Mouse (Mus musculus) embryonic facial prominence, embryonic 13.5 days (tissue): ENCODE data around the gene Ift122. TPM values are rescaled to one million over a fixed set of nuclear protein-coding genes. Genes with fewer than 3 reads are reported as not detected.
"Not testable (repeated sequence)": the region's sequence is repeated elsewhere in the genome, so short reads cannot be mapped to it uniquely, and the experiment has no call there.

ENCODE experiments used
- ATAC-seq: fragments of 200-750 bp; cut with Nextera tagmentation; 2 replicates; pipeline ENCODE4 v1.8.0; 2017; ENCODE audit warnings: low read depth; ENCODE audit not compliant: insufficient number of reproducible peaks, insufficient read depth, low FRiP score, low TSS enrichment
- H3K27ac ChIP-seq: fragments of 300-500 bp; sonication (generic); 2 replicates; pipeline ENCODE4 v1.5.1; 2015; ENCODE audit warnings: moderate library complexity, mild to moderate bottlenecking, inconsistent platforms
- H3K27me3 ChIP-seq: fragments of 300-500 bp; sonication (generic); 2 replicates; pipeline ENCODE4 v1.6.1; 2015; ENCODE audit warnings: mild to moderate bottlenecking, inconsistent platforms
- H3K36me3 ChIP-seq: fragments of 300-500 bp; sonication (generic); 2 replicates; pipeline ENCODE4 v1.6.1; 2015; ENCODE audit warnings: mild to moderate bottlenecking, inconsistent platforms
- H3K4me1 ChIP-seq: fragments of 300-500 bp; sonication (generic); 2 replicates; pipeline ENCODE4 v1.6.1; 2015; ENCODE audit warnings: inconsistent platforms
- H3K4me2 ChIP-seq: fragments of 300-500 bp; sonication (generic); 2 replicates; pipeline ENCODE4 v1.6.1; 2015; ENCODE audit warnings: moderate library complexity, mild to moderate bottlenecking, inconsistent platforms
- H3K4me3 ChIP-seq: fragments of 300-500 bp; sonication (generic); 2 replicates; pipeline ENCODE4 v1.5.1; 2015; ENCODE audit warnings: mild to moderate bottlenecking, inconsistent platforms
- H3K9ac ChIP-seq: fragments of 300-500 bp; sonication (generic); 2 replicates; pipeline ENCODE4 v1.6.1; 2015; ENCODE audit warnings: mild to moderate bottlenecking, inconsistent platforms
- H3K9me3 ChIP-seq: fragments of 300-500 bp; sonication (generic); 2 replicates; pipeline ENCODE4 v1.6.1; 2016; ENCODE audit warnings: inconsistent platforms
- WGBS: fragments of 180-500 bp; shearing (Covaris S2); methylation state at CpG from one replicate; pipeline ENCODE4 v1.1.7; 2015; ENCODE audit warnings: mixed read lengths; 5-methylcytosine and 5-hydroxymethylcytosine counted together
- polyA plus RNA-seq: library from polyadenylated mRNA; unstranded; fragments of >200 nt; fragmentation: Nextera tagmentation; extraction: Ambion mirVana; gene quantifications from 2 replicates; pipeline ENCODE4 v1.2.1, GENCODE M21; 2015

Ift122 gene
- polyA plus RNA-seq, 1 experiment from 2014 or later: 26.2 TPM

- Histone ChIP-seq H3K27ac (peak overlapping the region; percentile 91), H3K27me3 (no peaks in the 10 kb centered on the region), H3K9me3 (no peaks in the 10 kb centered on the region), H3K4me1 (peaks cover 25% of the 10 kb centered on the region), H3K36me3 (peaks cover 20% of the 10 kb centered on the region), H3K4me2 (peak overlapping the region; percentile 80), H3K9ac (peak overlapping the region; percentile 79), H3K4me3 (peak overlapping the region; percentile 64)
- WGBS: 5% methylated on average over 20 of the region's 20 CpGs
- ATAC-seq: no peak; the same call in 1 of the 2 replicates
Observed at GRCm38 (mm10) chr6:115852446-115853090, 702 bp upstream of the Ift122 start.

GRCm38 (mm10) chr6:115853985-115854384 is 715 bp downstream of the Ift122 start:
- Histone ChIP-seq H3K9me3 (no peaks in the 10 kb centered on the region), H3K36me3 (peaks cover 11% of the 10 kb centered on the region), H3K4me2 (peak overlapping the region; percentile 80), H3K4me3 (peak overlapping the region; percentile 64), H3K9ac (peak overlapping the region; percentile 72), H3K27me3 (no peaks in the 10 kb centered on the region), H3K4me1 (peaks cover 25% of the 10 kb centered on the region), H3K27ac (peak overlapping the region; percentile 91)
- WGBS: 42% methylated on average over 7 of the region's 7 CpGs
- no peak for ATAC-seq

GRCm38 (mm10) chr6:115854432-115854831 is 1.2 kb downstream of the Ift122 start:
- no peak overlapping the region for H3K4me3 ChIP-seq

GRCm38 (mm10) chr6:115855733-115856360 is 2.6 kb downstream of the Ift122 start:
- Histone ChIP-seq H3K9ac (no peak overlapping the region), H3K36me3 (no peaks in the 10 kb centered on the region), H3K27me3 (no peaks in the 10 kb centered on the region), H3K4me3 (no peak overlapping the region), H3K4me1 (peaks cover 25% of the 10 kb centered on the region), H3K27ac (peak overlapping the region; percentile 60; the same call in 1 of the 2 replicates), H3K4me2 (no peak overlapping the region), H3K9me3 (no peaks in the 10 kb centered on the region)
- no peak for ATAC-seq
- WGBS: 77% methylated on average over 3 of the region's 3 CpGs

More at GRCm38 (mm10) chr6:115854432-115854831, 1.2 kb downstream of the Ift122 start:
- Histone ChIP-seq H3K9me3 (no peaks in the 10 kb centered on the region), H3K9ac (no peak overlapping the region), H3K4me1 (peaks cover 25% of the 10 kb centered on the region), H3K27me3 (no peaks in the 10 kb centered on the region), H3K4me2 (no peak overlapping the region), H3K36me3 (peaks cover 7% of the 10 kb centered on the region), H3K27ac (no peak overlapping the region)
- ATAC-seq: no peak
- 74% methylated on average over 2 of the region's 2 CpGs for WGBS

GRCm38 (mm10) chr6:115856361-115856745 is 3.1 kb downstream of the Ift122 start:
- peak overlapping the region; percentile 60; the same call in 1 of the 2 replicates for H3K27ac ChIP-seq
- H3K4me1 ChIP-seq: peaks cover 23% of the 10 kb centered on the region
- 65% methylated on average over 4 of the region's 4 CpGs for WGBS
- H3K27me3 ChIP-seq: no peaks in the 10 kb centered on the region
- no peak for ATAC-seq
- no peak overlapping the region for H3K4me3 ChIP-seq
- no peaks in the 10 kb centered on the region for H3K36me3 ChIP-seq
- H3K9me3 ChIP-seq: no peaks in the 10 kb centered on the region
- no peak overlapping the region for H3K9ac ChIP-seq
- H3K4me2 ChIP-seq: no peak overlapping the region

- Histone ChIP-seq H3K9me3 (no peaks in the 10 kb centered on the region), H3K4me2 (no peak overlapping the region), H3K36me3 (peaks cover 12% of the 10 kb centered on the region), H3K27ac (no peak overlapping the region), H3K27me3 (no peaks in the 10 kb centered on the region), H3K9ac (no peak overlapping the region), H3K4me3 (no peak overlapping the region), H3K4me1 (peaks cover 11% of the 10 kb centered on the region)
- WGBS: 57% methylated on average over 4 of the region's 4 CpGs
- ATAC-seq: no peak
Observed at GRCm38 (mm10) chr6:115859258-115859657, 6.0 kb downstream of the Ift122 start.

- ATAC-seq: no peak
- no peak overlapping the region for H3K4me2 ChIP-seq
- 75% methylated on average over 7 of the region's 7 CpGs for WGBS
- no peak overlapping the region for H3K9ac ChIP-seq
- H3K27me3 ChIP-seq: no peaks in the 10 kb centered on the region
- peaks cover 19% of the 10 kb centered on the region for H3K36me3 ChIP-seq
- H3K27ac ChIP-seq: no peak overlapping the region
- no peak overlapping the region for H3K4me3 ChIP-seq
- peaks cover 11% of the 10 kb centered on the region for H3K4me1 ChIP-seq
- no peaks in the 10 kb centered on the region for H3K9me3 ChIP-seq
Observed at GRCm38 (mm10) chr6:115860027-115860556, 6.8 kb downstream of the Ift122 start.

GRCm38 (mm10) chr6:115863340-115863841 is 10.1 kb downstream of the Ift122 start:
- peaks cover 23% of the 10 kb centered on the region for H3K36me3 ChIP-seq
- no peaks in the 10 kb centered on the region for H3K9me3 ChIP-seq
- no peak overlapping the region for H3K4me3 ChIP-seq
- H3K9ac ChIP-seq: no peak overlapping the region
- no peak for ATAC-seq
- H3K27ac ChIP-seq: no peak overlapping the region
- H3K27me3 ChIP-seq: no peaks in the 10 kb centered on the region
- 65% methylated on average over 7 of the region's 7 CpGs for WGBS
- H3K4me2 ChIP-seq: no peak overlapping the region
- H3K4me1 ChIP-seq: no peaks in the 10 kb centered on the region

- 94% methylated on average over 4 of the region's 4 CpGs for WGBS
- Histone ChIP-seq H3K4me3 (no peak overlapping the region), H3K4me1 (no peaks in the 10 kb centered on the region), H3K27ac (no peak overlapping the region), H3K4me2 (no peak overlapping the region), H3K36me3 (peaks cover 23% of the 10 kb centered on the region), H3K27me3 (no peaks in the 10 kb centered on the region), H3K9me3 (no peaks in the 10 kb centered on the region), H3K9ac (no peak overlapping the region)
- ATAC-seq: no peak
Observed at GRCm38 (mm10) chr6:115865246-115865645, 12.0 kb downstream of the Ift122 start.

GRCm38 (mm10) chr6:115867157-115867556 is 13.9 kb downstream of the Ift122 start:
- not testable (repeated sequence) for H3K9ac ChIP-seq, H3K4me3 ChIP-seq, H3K4me1 ChIP-seq, H3K27me3 ChIP-seq, H3K27ac ChIP-seq, H3K4me2 ChIP-seq, H3K9me3 ChIP-seq, ATAC-seq
- WGBS: no CpG with 5 or more reads among the region's 3 CpGs
- H3K36me3 ChIP-seq: peaks cover 23% of the 10 kb centered on the region

GRCm38 (mm10) chr6:115871318-115871717 is 18.0 kb downstream of the Ift122 start:
- not testable (repeated sequence) for H3K4me2 ChIP-seq, H3K27me3 ChIP-seq, H3K9ac ChIP-seq, H3K27ac ChIP-seq, H3K4me3 ChIP-seq, ATAC-seq, H3K4me1 ChIP-seq, H3K9me3 ChIP-seq
- H3K36me3 ChIP-seq: peaks cover 15% of the 10 kb centered on the region
- WGBS: no CpG with 5 or more reads among the region's 3 CpGs

GRCm38 (mm10) chr6:115877239-115877638 is 24.0 kb downstream of the Ift122 start:
- H3K27me3 ChIP-seq: no peaks in the 10 kb centered on the region
- peaks cover 54% of the 10 kb centered on the region for H3K36me3 ChIP-seq
- peaks cover 4% of the 10 kb centered on the region; the same call in 1 of the 2 replicates for H3K4me1 ChIP-seq
- H3K4me3 ChIP-seq: no peak overlapping the region
- H3K9me3 ChIP-seq: no peaks in the 10 kb centered on the region
- no peak overlapping the region for H3K27ac ChIP-seq
- H3K9ac ChIP-seq: no peak overlapping the region
- WGBS: 87% methylated on average over 2 of the region's 2 CpGs
- H3K4me2 ChIP-seq: no peak overlapping the region
- no peak for ATAC-seq
